Mouse (Mus musculus): ENCODE data around the gene Psmd5. TPM values are rescaled to one million over a fixed set of nuclear protein-coding genes. Genes with fewer than 3 reads are reported as not detected.
A peak's percentile ranks its signal among the peaks of the same experiment; 100 is the strongest.

Psmd5 gene
- 106 and 107 TPM in 2 replicates for polyA plus RNA-seq (2016; fragmentation: Nextera tagmentation; extraction: Ambion mirVana)

DNA sequence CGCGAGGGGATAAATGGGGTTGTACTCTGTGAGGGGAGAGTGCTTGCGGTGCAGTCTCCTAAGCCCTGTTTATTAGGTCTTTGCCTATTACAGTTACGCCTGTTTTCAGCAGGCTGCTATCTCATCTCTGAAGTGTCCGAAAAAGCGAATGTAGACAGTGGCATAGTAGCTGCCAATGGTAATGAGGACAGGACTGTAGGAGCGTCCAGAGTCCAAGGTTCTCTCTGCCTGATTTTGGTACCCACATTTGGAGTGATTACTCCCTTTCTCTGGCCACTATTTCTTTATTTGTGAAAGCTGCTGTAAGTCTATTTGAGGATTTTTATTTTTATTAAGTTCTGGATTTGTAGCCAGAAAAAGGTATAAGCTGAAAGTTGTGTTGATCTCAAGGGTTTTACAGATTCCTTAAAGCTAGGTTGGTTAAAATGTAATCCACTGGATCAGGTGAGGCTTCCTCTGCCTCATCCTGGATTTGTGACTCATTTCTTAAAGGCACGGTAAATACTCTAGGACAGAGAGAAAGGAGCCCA is at the start of gene Psmd5:
TSS of gene Psmd5 (minus strand) at position 153 of the 530 bp plus-strand sequence.
- H3K4me3 ChIP-seq: no peak within 1 kb of the TSS
- H3K9ac ChIP-seq (replicated peaks): peak within 1 kb of the TSS; percentile 20; the same call in 1 of the 2 replicates
- ATAC-seq (ENCODE audit: low FRiP score, low read depth): no peak
- H3K4me1 ChIP-seq: peaks cover 7% of the 10 kb centered on the region
- WGBS: 12% methylated on average over 8 of the region's 8 CpGs
- H3K4me2 ChIP-seq (replicated peaks): peak within 1 kb of the TSS; percentile 32
- no peaks in the 10 kb centered on the region for H3K36me3 ChIP-seq
- peaks cover 47% of the 10 kb centered on the region for H3K27me3 ChIP-seq
- H3K27ac ChIP-seq (replicated peaks): no peak within 1 kb of the TSS
- H3K9me3 ChIP-seq: no peaks in the 10 kb centered on the region

DNA sequence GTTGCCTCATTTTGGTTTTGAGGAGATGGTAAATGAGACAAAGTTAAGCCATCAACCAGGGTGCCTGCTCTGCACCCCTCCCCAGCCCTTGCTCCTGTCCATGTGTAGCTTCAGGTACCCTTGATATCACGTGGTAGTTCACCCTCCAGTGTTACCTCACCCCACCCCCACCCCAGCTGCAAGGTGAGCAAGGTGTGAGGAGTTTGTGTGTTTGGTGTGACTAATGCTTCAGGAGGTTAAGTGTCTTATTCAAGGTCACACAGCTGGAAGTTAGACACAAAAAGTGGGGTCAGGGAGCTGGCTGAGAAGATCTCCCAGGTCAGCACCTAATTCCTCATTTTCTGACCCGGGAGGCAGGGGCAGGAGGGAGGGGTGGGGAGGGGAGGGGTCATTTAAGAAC is 48.0 kb upstream of the Psmd5 start:
- Histone ChIP-seq H3K9ac (replicated peaks) (no peak overlapping the region), H3K9me3 (no peaks in the 10 kb centered on the region), H3K4me3 (no peak overlapping the region), H3K4me2 (replicated peaks) (no peak overlapping the region), H3K27me3 (peaks cover 4% of the 10 kb centered on the region; the same call in 1 of the 2 replicates), H3K36me3 (no peaks in the 10 kb centered on the region), H3K27ac (replicated peaks) (no peak overlapping the region), H3K4me1 (no peaks in the 10 kb centered on the region)
- ATAC-seq (ENCODE audit: low FRiP score, low read depth): no peak
- WGBS: 26% methylated on average over 2 of the region's 2 CpGs

DNA sequence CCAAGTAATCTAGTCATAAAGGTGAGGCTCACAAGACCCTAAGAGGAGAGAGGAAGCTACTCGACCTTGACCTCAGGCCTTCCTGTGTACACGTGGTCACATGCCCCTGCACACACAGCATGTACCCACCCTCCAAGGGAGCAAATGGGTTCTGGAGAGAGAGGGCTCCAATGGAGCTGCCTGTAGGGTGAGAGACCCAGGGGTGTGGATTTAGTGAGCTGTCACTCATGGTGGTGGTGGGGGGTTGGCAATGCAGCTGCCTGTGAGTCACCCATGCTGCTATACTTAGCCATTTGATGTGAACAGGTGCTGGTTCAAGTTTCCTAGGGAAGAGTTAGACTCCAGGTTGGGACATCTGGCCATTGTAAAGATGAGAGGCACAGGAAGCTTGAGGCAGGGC is 45.4 kb upstream of the Psmd5 start:
- no peak for ATAC-seq (ENCODE audit: low FRiP score, low read depth)

DNA sequence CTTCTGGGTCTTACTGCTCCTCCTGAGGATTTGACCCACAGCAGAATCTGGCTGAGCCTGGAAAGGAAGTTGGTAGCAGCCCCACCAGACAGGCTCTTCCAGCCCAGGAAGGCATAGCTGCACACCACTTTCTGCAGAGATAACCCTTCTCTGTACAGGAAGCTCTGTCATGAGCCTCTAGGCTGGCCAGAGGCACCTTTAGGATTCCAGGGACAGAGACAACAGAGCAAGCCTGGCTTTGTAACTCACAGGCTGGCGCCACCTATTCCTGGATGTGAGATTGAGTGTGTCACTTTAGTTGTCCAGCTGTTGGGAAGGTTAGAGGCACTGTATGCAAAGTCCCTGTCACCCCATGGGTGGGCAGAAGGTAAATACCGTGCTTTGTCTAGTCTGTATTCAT is 40.3 kb upstream of the Psmd5 start:
- WGBS: 55% methylated on average over 2 of the region's 2 CpGs
- H3K36me3 ChIP-seq: no peaks in the 10 kb centered on the region
- H3K9me3 ChIP-seq: no peaks in the 10 kb centered on the region
- peaks cover 22% of the 10 kb centered on the region for H3K4me1 ChIP-seq
- no peak overlapping the region for H3K4me3 ChIP-seq
- no peak for ATAC-seq (ENCODE audit: low FRiP score, low read depth)
- no peak overlapping the region for H3K9ac ChIP-seq (replicated peaks)
- peak overlapping the region; percentile 97; the same call in 1 of the 2 replicates for H3K4me2 ChIP-seq (replicated peaks)
- H3K27ac ChIP-seq (replicated peaks): no peak overlapping the region
- H3K27me3 ChIP-seq: peaks cover 51% of the 10 kb centered on the region

More for the DNA sequence above, 45.4 kb upstream of the Psmd5 start:
- Histone ChIP-seq H3K9me3 (no peaks in the 10 kb centered on the region), H3K36me3 (no peaks in the 10 kb centered on the region), H3K9ac (replicated peaks) (no peak overlapping the region), H3K27me3 (peaks cover 8% of the 10 kb centered on the region), H3K4me3 (no peak overlapping the region), H3K4me1 (no peaks in the 10 kb centered on the region), H3K27ac (replicated peaks) (no peak overlapping the region), H3K4me2 (replicated peaks) (no peak overlapping the region)
- WGBS: 57% methylated on average over 2 of the region's 2 CpGs

DNA sequence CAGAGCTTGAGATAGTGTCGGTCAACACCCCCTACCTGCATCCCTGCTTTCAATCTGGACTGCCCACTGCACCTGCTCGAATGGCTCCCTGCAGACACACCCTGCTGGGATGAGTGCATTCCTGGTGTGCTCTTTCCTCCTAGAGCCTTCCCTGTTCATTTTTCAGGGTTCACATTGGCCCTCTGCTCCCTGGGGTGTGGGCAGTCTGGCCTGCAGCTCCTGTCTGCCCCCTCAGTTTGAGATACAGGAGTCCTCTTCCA is 40.0 kb upstream of the Psmd5 start:
- Histone ChIP-seq H3K36me3 (no peaks in the 10 kb centered on the region), H3K27ac (replicated peaks) (no peak overlapping the region), H3K4me1 (peaks cover 22% of the 10 kb centered on the region), H3K4me3 (peak overlapping the region; percentile 64; the same call in 1 of the 2 replicates), H3K4me2 (replicated peaks) (peak overlapping the region; percentile 97), H3K27me3 (peaks cover 51% of the 10 kb centered on the region), H3K9me3 (no peaks in the 10 kb centered on the region), H3K9ac (replicated peaks) (no peak overlapping the region)
- 6% methylated on average over 2 of the region's 2 CpGs for WGBS
- no peak for ATAC-seq (ENCODE audit: low FRiP score, low read depth)

DNA sequence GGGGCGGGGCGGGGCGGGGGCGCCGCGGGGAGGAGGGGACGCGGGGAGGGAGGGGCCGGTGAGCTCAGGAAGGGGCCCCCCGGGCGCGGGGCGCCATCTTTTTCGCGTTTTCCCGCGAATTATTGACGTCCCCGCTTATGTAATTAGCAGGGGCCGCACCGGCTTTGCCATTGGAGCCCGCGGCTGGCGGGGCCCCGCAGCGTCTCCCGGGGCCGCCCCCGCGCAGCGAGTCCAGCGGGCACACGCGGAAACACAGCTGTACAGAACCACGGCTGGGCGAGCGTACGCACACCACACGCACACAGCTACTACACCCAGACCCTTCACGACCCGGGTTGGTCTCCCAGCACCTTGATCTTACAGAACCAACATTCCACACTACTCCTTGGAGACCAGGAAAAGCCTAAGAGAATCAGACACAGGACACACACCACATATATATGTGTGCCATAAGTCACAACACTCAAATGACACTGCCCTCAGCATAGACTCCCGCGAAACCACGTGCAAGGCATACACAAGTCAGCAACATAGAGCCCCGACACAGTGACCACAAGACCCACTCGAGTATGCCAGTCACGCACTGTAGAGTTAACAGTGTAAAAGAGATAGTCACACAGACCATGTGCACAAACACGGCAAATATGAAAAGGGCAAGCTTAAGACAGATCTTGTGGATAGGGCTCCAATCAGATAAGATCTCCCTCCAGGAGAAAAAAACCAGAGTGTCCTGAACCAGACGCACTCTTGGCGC is 39.5 kb upstream of the Psmd5 start:
- Histone ChIP-seq H3K36me3 (no peaks in the 10 kb centered on the region), H3K4me3 (peak overlapping the region; percentile 64), H3K4me2 (replicated peaks) (peak overlapping the region; percentile 97), H3K9ac (replicated peaks) (peak overlapping the region; percentile 62), H3K9me3 (no peaks in the 10 kb centered on the region), H3K27me3 (peaks cover 51% of the 10 kb centered on the region), H3K4me1 (peaks cover 22% of the 10 kb centered on the region), H3K27ac (replicated peaks) (no peak overlapping the region)
- 2% methylated on average over 43 of the region's 50 CpGs for WGBS
- ATAC-seq (ENCODE audit: low FRiP score, low read depth): peak; percentile 72

DNA sequence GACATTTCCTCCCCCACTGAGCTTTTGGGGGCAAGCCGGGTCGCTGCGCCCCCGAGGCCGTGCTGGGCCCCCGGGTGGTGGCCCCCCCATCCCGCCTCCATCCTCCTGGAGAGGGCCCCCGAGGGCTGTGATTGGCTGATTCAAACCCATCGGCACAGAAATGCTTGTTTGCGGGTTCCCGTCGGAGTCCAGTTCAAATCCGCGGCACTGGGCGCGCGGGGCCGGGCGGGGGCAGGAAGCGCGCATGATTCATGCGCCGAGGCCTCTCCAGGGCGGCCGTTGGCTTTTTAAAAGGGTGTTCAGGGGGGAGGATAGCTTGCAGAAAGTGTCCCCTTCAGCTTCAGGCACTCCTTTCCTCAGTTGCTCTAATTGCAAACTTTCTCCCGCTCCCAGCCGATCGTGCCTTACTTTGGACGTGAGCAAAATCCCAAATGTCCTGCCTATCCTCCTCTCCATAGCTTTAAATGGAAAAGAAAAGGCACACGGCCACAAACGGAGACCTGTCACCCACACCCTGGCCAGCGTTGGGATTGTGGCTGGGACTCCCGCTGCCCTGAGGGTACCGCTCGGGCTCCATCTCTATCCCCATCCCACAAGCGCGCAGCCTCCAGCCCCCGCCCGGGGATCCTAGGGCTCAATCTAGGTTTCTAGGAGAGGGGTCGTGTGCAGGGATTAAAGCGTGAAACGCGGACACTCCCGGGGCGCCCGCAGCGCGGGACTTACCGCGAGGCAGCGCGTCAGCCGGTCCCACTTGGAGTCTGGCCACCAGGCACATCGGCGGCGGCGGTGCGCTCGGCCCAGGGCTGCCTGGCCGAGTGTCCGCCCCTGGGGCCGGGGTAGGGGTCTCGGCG is 38.7 kb upstream of the Psmd5 start, which contains the start of gene Phf19:
TSS of gene Phf19 (minus strand) at position 809 of the 851 bp plus-strand sequence.
- Histone ChIP-seq H3K9me3 (no peaks in the 10 kb centered on the region), H3K4me1 (peaks cover 22% of the 10 kb centered on the region), H3K36me3 (no peaks in the 10 kb centered on the region), H3K9ac (replicated peaks) (peak within 1 kb of the TSS; percentile 62), H3K27me3 (peaks cover 51% of the 10 kb centered on the region), H3K27ac (replicated peaks) (no peak within 1 kb of the TSS), H3K4me2 (replicated peaks) (peak within 1 kb of the TSS; percentile 97), H3K4me3 (peak within 1 kb of the TSS; percentile 64)
- ATAC-seq (ENCODE audit: low FRiP score, low read depth): peak; percentile 72
- WGBS: under 1% methylated on average over 63 of the region's 64 CpGs

DNA sequence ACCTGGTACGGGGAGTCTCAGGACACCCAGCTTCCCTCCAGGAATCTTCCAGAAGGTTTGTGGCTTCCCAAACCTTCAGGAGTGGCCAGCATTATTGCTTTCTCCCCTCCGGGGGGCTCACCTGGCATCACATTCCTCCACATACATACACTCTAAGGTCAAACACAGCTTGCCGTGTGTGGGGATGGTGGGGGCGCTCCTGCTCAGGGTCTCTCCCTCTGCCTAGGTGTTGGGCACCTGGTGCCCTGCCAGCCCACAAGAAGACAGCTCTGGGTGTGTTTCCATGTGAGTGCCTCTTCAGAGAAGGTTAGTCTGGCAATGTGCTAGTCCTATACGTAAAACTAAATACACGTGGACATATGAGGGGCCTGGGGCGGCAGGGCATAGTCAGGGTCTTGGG is 37.8 kb upstream of the Psmd5 start:
- ATAC-seq (ENCODE audit: low FRiP score, low read depth): 0 out of 2 replicates have a peak, but pooled peaks have one; percentile 13
- H3K4me3 ChIP-seq: peak overlapping the region; percentile 64
- H3K4me2 ChIP-seq (replicated peaks): peak overlapping the region; percentile 97
- WGBS: 45% methylated on average over 7 of the region's 7 CpGs
- no peak overlapping the region for H3K27ac ChIP-seq (replicated peaks)
- H3K9me3 ChIP-seq: no peaks in the 10 kb centered on the region
- H3K36me3 ChIP-seq: no peaks in the 10 kb centered on the region
- no peak overlapping the region for H3K9ac ChIP-seq (replicated peaks)
- peaks cover 22% of the 10 kb centered on the region for H3K4me1 ChIP-seq
- peaks cover 55% of the 10 kb centered on the region for H3K27me3 ChIP-seq

DNA sequence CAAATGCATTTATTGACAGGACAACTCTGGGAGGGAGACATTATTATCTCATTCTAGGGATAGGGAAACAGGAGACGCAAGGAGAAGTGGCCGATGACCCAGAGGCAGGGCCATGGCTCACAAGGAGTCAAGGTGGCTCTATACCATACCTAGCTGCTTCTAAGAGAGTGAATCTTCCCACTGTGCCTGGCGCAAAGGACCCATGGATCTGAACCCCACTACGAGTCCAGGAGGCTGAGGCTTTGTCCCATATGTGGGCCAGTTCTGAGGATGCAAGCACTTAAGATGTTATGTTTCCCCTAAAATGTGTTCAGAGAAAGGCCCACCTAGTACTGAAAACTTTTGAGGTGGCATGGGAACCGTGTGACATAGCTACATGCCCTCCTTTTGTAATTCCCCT is 37.1 kb upstream of the Psmd5 start:
- no peak overlapping the region for H3K4me3 ChIP-seq
- H3K9ac ChIP-seq (replicated peaks): no peak overlapping the region
- H3K4me1 ChIP-seq: peaks cover 22% of the 10 kb centered on the region
- ATAC-seq (ENCODE audit: low FRiP score, low read depth): no peak
- no peak overlapping the region for H3K4me2 ChIP-seq (replicated peaks)
- H3K9me3 ChIP-seq: no peaks in the 10 kb centered on the region
- WGBS: 85% methylated on average over 5 of the region's 5 CpGs
- peaks cover 55% of the 10 kb centered on the region for H3K27me3 ChIP-seq
- H3K27ac ChIP-seq (replicated peaks): no peak overlapping the region
- H3K36me3 ChIP-seq: no peaks in the 10 kb centered on the region

DNA sequence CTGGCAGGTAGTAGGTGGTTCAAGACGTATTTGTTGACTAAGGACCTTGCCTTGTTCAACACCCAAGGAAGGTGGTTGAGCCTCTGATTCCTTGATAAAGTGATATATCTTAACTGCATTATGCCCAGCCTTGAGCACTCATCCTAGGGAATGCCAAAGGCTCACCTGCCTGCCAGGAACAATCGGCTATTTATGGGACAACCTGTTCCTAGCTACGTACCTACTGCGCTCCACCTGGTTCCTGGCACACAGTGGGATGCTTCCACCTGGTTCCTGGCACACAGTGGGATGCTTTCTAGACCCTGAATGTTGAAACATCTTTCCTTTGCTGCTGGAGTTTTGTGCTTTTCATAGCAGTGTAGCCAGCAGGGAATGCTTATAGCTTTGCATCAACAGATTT is 35.0 kb upstream of the Psmd5 start:
- 90% methylated on average over 4 of the region's 4 CpGs for WGBS
- H3K27me3 ChIP-seq: peaks cover 53% of the 10 kb centered on the region
- no peak for ATAC-seq (ENCODE audit: low FRiP score, low read depth)

DNA sequence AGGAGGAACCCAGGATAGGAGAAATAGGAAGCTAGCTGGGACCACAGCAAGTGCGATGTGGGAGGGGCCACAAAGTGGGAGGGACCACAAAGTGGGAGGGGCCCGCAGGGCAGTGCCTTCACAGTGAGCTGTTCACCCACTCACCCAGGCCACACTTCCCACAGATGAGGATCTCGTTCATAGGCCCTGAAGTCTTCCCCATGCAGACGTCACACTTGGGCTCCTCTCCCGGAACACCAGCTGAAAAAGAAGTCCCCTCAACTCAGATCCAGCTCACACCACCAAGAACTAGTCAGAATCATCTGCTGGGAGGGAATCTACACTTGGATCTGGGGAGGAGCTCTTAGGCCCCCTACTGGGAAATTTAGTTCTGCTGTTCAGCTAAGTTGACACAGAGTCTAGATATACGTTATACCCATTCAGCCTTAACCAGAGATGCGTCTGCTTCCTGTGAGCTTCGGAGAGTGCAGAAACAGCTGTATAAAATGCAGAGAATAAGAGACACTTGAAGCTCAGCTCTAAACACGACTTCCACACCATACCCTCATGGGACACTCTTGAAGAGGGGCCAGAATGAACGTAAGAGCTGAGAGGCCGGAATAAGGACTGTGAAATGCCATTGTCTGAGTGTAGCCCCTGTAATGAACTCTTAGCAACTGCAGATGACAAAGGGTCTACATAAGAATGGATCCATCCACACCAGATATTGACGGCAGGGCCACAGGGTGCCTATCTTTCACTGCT is 32.3 kb upstream of the Psmd5 start:
- no peak for ATAC-seq (ENCODE audit: low FRiP score, low read depth)
- Histone ChIP-seq H3K9ac (replicated peaks) (no peak overlapping the region), H3K4me1 (peaks cover 10% of the 10 kb centered on the region), H3K9me3 (no peaks in the 10 kb centered on the region), H3K27ac (replicated peaks) (no peak overlapping the region), H3K27me3 (peaks cover 27% of the 10 kb centered on the region), H3K4me3 (no peak overlapping the region), H3K36me3 (no peaks in the 10 kb centered on the region), H3K4me2 (replicated peaks) (no peak overlapping the region)
- 46% methylated on average over 12 of the region's 12 CpGs for WGBS

More for the DNA sequence above, 35.0 kb upstream of the Psmd5 start:
- Histone ChIP-seq H3K4me1 (peaks cover 24% of the 10 kb centered on the region), H3K9ac (replicated peaks) (no peak overlapping the region), H3K4me2 (replicated peaks) (no peak overlapping the region), H3K27ac (replicated peaks) (no peak overlapping the region), H3K4me3 (no peak overlapping the region), H3K36me3 (no peaks in the 10 kb centered on the region), H3K9me3 (no peaks in the 10 kb centered on the region)
